Mouse (Mus musculus) thymus, postnatal 25 days (tissue): ENCODE results near the gene Focad.
A peak's percentile ranks its signal among the peaks of the same experiment; 100 is the strongest.

ENCODE experiments used
- DNase-seq: peaks from one replicate; pipeline ENCODE4 v3.0.0; 2022

The Focad gene

DNA sequence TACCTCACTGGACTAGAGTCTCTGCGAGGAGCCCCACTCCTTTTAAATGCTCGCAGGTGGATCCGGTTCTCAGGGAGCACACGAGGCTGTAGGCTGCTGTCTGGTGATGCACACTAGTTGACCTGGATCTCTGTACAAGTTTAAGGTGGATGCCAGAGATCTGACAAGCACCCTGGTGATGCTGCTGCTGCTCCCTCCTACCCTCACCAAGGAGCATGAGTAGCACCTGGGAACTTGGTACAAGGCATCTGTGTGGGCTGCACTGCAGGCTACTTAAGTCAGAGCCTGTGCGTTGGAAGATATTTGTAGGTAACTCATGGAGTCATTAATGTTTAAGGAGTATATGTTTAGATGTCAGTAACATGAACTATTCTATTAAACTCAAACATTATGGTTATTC is 62.5 kb downstream of the Focad start:
- no peak for DNase-seq

DNA sequence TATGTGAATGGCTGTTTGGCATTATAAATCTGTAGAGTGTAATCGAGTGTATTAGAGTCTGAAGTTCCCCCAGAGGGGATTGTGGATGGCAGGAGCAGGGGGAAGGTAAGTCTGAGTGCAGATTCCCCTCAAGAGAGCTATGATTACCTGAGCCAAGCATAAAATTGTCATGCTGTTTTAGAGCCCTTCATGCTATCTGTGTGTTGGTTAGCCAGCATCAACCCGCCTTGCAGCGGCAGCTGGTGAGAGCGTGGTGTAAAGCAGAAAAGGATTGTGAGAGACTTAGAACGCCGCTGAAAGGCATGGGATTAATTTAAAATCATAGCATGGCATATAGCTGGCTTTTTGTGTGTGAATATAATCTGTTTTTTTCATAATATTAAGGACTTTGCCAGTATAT is 63.2 kb downstream of the Focad start:
- no peak for DNase-seq

DNA sequence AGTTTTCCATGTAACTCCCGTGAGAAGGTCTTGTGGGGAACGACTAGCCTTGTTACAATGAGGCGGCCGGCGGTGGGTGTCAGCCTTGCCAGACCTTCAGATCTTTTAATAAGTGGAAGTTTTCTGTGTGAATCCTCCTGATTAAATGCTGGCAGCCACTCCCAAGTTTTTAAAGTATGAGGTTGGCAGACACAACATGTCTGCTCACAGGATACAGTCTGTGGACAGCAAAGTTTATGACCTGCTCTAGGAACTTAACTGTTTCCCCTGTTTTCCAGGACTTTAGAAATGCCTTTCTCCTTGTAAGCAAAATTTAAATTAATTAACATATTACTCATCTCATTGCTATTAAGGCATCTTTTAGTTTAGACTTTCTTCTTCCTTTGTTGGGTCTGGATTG is 64.8 kb downstream of the Focad start:
- no peak for DNase-seq

DNA sequence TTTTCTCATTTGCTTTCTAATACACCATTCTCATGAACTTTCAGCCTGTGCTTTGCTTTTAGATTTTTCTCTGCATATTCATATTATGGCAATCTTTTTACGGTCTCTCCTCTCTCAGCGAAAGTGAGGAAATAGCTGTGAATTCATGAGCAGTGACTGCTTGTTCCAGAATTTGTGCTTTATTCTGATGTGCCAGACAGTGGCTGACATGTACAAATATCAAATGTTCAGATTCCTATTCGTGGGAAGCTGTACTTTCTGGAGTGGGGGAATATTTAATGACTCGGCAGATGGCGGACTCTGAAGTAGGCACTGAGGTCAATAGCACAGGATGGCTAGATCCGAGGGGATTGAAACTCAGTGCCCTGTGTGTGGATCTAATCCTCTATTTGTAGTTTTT is 65.3 kb downstream of the Focad start:
- no peak for DNase-seq

DNA sequence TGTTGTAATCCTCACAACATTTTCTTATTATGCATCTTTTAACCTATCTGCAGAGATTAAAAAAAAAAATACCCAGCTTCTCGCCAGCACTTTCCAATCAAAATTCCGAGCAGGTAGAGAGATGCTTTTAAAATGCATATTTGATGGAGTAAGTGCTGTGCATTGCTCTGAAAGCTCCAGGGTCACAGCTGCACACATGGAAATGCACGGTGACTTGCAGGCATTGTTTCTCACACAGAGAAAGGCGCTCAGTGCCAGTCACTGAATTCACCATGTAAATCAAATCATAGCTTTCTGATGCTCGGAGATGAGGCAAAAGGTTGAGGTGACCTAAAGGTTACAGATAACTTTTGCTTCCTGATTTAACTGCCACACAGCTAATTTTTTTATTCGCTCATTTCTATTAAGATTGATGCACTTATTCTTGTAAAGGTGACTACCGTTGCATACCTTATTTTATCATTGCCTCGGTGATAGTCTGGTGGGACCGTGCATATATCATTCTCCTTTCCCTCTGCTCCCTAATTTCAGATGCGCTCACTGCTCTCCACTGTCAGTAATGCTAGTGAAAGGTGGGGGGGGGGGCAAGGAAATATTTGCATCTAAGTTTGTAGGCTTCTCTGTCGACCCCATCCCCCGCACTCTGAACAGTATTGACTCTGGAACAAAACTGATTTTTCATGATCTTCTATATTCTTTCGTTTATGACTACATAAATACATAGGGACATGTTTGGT is 69.2 kb downstream of the Focad start:
- no peak for DNase-seq

DNA sequence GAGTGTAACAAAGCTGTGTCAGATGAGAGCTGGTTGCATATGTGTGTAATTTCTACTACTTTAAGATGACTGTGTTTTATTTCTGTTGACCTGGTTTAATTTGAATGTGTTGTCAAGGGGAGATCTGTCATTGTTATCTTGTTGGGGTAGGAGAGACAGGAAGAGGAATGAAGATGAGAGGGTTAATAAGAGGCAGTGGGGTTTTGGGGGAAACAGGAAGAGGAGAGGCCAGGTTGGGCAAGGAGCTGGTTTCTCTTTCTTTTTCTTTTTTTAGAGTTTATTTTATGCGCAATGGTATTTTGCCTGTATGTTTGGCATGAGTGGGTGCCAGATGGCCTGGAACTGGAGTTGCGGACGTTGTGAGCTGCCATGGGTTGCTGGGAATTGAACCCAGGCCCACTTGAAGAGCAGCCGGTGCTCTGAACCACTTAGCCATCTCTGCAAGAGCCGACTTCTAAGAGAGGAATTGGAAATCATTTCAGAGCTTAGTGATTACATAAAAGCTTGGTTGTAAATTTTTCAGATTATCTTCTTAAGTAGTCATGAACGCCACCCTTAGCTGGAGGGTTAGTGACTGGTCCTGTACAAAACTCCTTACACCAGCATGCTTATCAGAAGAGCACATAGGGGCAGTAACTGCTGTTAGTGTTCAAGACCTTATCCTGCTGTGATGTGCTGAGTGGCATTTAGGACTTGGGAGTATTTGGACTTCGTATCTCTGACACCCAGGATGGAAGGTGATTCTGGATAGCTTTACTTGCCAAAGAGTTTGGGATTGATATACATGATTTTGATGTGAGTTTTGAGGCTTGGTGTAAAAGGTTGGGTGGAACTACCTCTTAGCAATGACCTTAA is 72.8 kb downstream of the Focad start:
- DNase-seq: peak; percentile 16

DNA sequence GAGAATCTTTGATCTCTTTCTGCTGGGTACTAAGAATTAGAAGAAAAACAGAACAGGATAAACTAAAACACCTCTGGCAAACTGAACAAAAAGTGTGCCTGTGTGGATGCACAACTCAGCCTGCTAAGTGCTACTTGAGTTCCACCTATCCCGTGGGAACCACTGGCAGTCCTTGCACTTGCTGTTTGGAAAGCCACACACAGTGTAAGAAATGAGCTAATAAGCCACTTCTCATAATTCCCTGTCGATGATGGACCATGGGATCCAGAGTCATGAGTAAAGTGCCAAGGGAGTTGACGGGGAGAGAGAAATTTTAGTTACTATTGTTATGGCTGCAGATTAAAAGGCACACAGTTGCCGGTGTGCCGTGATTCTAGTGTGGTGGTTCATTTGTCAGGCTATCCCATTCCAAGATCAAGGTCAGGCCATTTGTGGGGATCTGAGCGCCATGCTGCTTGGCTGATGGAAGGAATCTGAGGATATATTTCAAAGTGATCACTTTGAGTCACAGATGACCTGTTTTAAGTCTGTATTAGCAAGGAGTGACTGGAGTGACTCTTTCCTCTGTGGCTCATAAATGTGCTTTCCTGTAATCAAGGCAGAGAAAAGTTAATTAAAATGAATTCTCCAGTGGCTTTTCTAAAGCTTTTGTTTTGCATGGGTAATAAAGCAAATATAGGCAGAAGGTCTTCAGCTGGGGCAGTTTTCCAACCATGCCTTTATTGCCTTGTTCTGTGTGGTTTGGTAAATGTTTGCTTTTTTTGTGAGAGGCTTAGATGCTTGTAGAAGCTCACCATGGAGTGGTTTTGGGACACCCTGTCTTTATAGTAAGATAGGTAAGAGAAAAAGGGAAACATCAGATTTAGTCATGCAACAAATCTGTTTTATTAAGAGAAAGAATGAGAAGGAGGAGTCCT is 80.9 kb downstream of the Focad start:
- DNase-seq: no peak

DNA sequence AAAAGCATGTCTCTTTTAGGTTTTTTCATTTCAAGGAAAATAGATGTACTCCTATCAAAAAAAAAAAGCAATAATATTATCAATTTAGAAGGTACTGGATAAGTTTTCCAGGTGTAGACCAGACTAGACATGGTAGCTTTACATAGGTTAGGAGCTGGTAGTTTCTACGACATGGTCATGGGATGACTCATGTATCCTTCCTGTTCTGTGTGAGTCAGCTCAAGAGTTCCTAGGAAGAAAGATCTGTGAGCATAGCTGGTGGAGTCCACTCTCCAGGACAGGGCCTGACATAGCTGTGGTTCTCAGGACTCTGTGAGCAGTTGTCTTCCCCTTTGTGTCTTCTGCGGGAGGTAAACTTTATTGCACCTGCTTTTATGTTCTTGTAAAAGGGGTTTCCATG is 84.9 kb downstream of the Focad start:
- no peak for DNase-seq

DNA sequence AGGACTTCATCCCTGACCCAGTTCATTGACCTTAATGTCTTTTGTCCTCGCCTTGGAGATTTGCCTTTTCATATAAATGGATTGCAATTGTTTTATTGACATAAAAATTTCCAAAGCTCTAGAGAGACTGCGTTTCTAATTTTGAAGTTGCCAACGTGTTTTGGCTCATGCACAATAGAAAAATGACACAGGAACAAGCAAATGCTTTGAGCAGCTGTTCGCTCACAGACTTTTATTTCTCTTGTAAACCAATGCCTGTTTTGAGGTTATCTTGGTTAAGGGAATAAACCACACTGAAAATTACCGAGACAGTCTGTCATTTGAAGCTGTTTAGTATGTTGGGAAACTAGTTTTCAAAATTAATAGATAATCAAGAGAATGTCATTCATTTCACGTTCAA is 89.9 kb downstream of the Focad start:
- no peak for DNase-seq

DNA sequence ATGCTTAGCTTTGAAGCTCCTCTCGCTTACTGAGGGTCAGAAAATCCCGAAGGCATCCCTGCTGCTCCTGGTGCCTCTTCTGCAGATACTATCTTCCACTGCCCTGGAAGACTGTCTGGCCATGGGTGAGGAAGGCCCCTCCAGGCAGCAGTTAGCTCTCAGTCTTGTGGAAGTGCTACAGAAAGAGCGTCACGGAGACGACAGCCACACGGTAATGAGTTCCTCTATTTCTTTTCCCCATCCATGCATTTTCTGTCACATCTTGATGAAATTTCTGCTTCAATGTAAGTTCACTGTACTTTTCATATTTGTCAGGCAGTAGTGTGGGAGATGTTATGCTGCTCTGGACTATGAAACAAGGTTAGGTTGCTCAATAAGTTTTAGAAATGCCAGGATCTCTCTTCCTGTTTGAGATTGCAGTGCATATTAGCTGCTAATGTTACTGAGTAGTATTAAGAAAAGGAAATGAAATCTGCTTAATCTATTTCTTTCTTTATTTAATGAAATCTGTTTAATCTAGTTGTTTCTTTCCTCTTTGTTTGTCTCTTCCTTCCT is 91.5 kb downstream of the Focad start:
- DNase-seq: no peak

DNA sequence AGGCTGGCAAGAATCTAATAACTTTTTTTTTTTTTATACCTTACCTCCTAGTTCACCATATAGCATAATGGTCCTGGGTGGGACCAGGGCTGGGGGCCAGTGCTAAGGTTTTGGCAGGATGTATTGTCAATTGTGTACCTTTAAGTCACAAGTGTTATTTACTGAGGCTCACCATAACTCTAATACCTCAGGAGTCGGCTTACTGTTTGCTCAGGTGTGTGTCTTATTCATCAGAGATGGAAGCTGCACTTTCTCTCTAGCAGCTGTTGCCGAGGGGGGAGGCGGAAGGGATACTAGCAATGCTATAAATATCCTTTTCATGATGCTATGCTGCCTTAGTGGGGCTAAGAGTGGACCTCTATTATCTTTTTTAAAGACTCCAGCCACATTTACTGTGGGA is 93.2 kb downstream of the Focad start:
- DNase-seq: no peak

DNA sequence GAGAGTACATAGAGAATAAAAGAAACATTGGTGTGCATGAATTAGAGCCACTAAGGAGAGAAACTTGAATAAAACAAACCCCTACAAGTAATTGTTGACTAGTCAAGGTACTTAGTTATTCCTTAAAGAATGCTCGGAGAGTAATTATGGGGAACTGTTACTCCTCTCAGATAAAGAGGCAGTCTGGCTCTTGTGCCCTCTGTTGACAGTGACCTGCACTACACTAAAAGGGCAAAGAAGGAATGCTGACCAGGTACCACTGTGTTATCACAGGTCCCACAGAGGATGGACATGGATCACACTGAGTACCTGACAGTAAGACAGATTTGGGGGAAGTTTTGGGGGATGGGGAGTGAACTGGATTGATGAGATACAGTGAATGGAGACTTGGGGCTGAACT is 95.1 kb downstream of the Focad start:
- peak; percentile 17 for DNase-seq

DNA sequence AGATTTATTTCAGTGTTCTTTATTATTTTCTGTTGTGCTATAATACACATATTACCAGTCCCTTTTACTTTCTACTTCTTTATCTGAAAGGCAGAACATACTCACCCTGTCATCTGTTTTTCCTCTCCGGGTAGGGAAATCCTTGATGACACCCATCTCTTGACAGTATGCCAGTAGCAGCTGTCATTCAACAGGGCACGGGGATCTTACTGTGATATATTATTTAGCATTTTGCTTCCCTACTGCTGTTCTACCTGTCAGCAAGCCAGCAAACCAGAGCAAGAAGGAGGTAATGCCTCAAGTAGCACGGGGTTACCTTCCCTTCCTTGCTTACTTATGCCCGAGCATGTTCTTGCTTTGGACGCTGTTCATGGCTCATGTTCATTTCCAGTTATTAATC is 99.8 kb downstream of the Focad start:
- no peak for DNase-seq

DNA sequence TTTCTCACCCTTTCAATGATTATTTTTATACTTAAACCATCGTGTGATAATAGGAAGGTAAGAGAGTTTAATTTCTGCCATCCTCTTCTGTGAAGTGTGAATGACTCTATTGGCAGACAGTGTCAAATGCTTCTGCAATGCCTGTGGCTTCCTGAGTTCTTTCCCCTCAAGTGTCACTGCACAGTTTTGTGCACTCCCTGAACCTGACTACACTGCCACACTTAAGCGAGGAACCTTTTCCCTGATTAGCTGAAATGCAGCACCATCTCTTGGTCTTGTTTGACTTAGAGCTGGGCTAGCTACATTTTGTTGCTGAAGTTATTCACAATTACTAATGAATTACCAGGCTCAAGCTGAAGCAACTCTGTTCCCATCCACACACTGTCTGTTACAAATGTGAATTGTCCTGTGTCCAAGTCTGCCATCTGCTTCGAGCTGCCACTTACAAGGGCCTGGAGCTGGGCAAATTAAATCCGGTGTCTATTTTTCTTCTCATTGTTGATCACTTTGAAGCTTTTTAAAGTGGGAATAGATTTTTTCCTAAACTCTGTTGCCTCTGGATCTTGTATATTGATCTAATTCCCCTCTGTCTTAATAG is 101.6 kb downstream of the Focad start:
- DNase-seq: no peak

DNA sequence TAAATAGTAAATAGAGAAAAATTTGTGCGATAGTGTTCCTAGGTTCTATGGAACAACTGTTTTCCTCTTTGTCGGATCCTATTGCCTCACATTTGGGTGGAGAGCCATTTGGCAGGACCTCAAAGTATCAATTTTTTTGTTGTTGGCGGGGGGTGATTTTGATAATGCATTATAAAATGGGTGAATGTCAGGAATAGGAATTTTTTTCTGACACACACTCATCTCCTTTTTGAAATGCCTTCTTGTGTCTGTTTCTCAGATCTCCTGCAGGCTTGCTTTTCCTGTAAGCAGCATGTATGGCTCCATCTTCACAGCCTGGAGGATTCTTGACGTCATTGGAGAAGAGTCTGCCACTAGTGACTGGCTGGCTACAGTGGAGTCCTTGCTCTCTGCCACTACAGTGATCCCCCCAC is 102.1 kb downstream of the Focad start:
- no peak for DNase-seq

DNA sequence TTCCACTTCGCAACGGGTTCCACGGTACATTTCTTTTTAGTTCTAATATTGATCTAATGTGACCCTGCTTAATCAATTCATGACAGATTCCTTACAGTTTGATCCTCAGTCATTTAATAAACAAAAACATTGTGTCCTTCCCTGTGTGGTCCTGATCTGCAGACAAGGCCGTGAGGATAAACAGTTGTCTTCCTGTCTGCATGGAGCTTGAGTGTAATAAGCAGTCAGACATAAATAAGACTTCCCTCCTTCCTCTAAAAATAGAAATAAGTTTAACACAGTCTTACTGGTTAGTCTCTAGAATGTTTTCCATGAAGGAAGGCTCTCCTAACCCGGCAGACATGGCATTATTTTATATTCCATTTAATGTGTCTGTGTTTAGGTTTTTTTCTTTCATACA is 102.8 kb downstream of the Focad start:
- DNase-seq: no peak

DNA sequence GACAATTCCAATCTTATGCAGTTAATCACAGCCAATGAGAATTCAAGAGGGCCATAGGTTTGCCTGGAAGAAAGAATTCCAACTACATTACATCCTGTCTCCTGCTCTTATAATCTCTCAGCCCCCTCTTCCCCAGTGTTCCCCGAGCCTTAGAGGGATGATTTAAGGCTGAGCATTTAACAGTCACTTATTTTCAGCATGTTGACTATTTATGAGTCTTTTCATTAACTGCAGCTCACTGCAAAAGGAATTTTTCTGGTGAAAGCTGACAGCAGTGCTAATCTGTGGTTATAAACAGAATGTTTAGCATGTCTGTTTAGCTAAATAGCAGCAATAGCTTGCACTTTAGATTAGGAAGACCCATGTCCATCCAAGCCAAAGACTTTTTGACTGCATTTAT is 104.8 kb downstream of the Focad start:
- no peak for DNase-seq

DNA sequence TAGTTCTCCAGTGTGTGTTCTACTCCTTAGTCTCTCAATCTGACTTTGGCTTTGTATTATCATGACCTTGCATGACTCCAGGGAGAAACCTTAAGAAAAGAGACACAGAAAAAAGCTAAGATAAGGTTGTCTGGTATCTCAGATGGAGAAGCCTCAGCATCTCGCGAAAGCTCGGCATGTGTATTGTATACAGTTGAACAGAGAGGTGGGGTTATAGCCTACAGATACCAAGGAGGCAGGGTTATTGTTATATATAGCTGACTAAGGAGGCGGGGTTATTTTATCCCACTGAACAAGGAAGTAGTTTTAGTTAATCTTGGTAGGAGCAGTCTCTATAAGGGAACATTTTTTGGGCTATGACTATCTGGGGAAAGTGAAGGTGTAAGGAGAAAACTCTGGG is 106.6 kb downstream of the Focad start:
- no peak for DNase-seq

DNA sequence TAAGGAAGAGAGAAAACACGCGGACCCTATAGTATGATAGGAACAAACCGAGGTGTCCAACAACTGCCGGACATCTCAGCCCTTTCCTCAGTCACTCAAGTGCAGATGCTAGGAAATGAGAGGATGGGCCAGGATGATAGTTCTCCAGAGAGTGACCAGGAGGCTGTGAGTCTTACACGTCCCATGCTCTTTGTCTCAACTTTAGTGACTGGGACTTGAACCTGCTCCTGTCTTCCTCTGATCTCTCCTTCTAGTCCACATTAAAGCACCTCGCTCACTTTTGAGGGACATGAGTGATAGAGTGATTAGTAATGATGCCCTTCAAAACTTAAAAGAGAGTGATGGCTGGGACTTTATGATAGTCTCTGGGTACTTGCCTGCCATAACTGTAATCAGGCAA is 114.2 kb downstream of the Focad start:
- DNase-seq: no peak

DNA sequence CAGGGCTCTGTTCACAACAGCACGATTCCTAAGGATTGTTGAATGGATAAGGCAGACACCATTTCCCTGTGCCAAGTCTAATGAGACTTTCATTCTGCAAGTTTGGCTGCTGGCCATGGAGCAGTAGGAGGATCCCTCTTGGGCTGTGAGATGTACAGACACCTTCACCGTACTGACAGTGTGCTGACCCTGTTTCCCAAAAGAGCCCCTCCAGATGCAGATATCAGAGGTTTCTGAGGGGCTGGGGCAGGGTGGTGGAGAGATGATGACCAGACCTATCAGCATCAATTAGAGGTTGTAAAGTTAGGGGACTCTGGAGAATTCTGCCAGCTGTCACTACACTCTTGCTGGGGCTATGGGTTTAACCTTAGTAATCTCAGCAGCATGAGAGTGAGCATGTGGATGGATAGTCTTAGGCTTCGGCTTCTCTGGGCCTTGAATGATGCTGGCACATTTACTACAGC is 115.0 kb downstream of the Focad start:
- DNase-seq: no peak

DNA sequence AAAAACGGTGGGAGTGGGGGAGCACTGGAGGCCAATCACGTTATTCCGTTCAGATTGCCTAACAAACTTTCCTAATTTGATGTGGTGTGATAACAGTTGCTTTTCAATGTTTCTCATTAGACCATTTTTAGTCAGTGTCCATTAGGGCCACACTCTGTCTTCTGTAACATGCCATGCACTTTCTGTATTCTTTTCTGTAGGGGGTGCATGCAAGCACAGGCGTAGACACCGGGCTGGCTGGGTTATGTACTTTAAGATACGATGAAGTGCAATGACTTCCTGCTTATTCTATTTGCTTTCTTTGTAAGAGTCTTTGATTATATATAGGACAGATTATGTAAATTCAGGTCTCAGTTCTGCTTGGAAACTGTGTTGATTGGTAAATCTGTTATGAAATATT is 116.2 kb downstream of the Focad start:
- DNase-seq: no peak

DNA sequence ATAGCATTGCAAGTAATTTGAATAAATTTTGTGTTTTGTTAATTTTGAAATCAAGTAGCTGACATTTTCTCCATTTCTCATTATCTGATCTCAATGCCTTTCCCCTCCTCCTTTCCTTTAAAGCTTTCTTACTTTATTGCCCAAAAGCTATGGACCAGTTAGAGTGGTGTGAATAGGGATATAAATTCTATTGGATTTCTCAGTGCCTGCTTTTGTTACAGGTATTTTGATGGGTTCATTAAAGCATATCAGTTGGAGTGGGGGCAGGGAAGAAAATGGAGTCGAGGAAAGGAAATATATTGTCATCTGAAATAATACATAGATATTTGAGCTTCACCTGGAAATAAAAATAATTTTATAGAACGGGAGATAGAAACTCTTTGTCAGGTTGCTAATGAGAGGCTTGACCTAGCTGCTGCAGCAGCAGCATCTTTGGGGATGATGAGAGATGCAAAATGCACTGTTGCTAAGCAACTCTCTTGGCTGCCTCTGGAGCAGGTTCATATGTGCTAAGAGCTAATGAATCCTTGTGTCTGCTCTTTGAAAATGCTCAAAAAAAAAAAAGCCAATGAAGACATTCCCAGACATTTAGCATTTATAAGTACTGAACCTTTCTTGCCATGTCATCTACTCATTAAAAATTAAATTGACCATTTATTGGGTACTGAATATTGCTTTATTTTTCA is 116.9 kb downstream of the Focad start:
- no peak for DNase-seq
